Mouse (Mus musculus): ENCODE measurements around the gene Plcb4.

GRCm38 (mm10) chr2:135717232-135718134 lies 58.7 kb downstream of the Plcb4 start:
- TF ChIP-seq POLR2A (IDR thresholded peaks at IDR 0.05; ENCODE audit: control insufficient read depth, extremely low read depth, insufficient read depth, low read length, poor library complexity) (no peak), CTCF (IDR thresholded peaks at IDR 0.05; ENCODE audit: borderline replicate concordance, control insufficient read depth, extremely low read depth, insufficient read depth, low read length, poor library complexity) (no peak)

Data from thymus, adult 2 months (tissue).